Mouse (Mus musculus): ENCODE data around the gene Rbp1.

The Rbp1 gene

GRCm38 (mm10) chr9:98492212-98492611, 69.5 kb downstream of the Rbp1 start:
- no peak for DNase-seq (ENCODE audit: low read depth)

- no peak for DNase-seq (ENCODE audit: low read depth)
These were observed 70.1 kb downstream of the Rbp1 start for GRCm38 (mm10) chr9:98492821-98493220.
